Mouse (Mus musculus) urinary bladder, postnatal 4 days (tissue): Measurements from ENCODE around the gene Larp4.
"Not testable (repeated sequence)": the region's sequence is repeated elsewhere in the genome, so short reads cannot be mapped to it uniquely, and the experiment has no call there.

ENCODE experiments used
- DNase-seq, 2 experiments: peaks; one replicate each; pipeline ENCODE4 v3.0.0; 2021 to 2022; ENCODE audit warnings: low spot score in 2 of 2

Larp4 gene

GRCm38 (mm10) chr15:99969765-99970164 is at the start of gene Larp4:
Gene Larp4 (plus strand): TSS chr15:99970065.
- DNase-seq: not testable (repeated sequence)

GRCm38 (mm10) chr15:99931231-99931630 is 38.6 kb upstream of the Larp4 start:
- no peak for DNase-seq

- no peak for DNase-seq
These were observed 35.4 kb upstream of the Larp4 start for GRCm38 (mm10) chr15:99934501-99934900.

GRCm38 (mm10) chr15:99936659-99937058 is 33.2 kb upstream of the Larp4 start:
- no peak for DNase-seq

GRCm38 (mm10) chr15:99937841-99938240 is 32.0 kb upstream of the Larp4 start:
- no peak for DNase-seq

- no peak for DNase-seq
These were observed 29.4 kb upstream of the Larp4 start for GRCm38 (mm10) chr15:99940426-99940825.

- no peak for DNase-seq
These were observed 28.8 kb upstream of the Larp4 start for GRCm38 (mm10) chr15:99940970-99941630.

GRCm38 (mm10) chr15:99955324-99955723 is 14.5 kb upstream of the Larp4 start:
- DNase-seq: no peak

GRCm38 (mm10) chr15:99965103-99965775 is 4.6 kb upstream of the Larp4 start:
- DNase-seq: no peak

GRCm38 (mm10) chr15:99966961-99967360 is 2.9 kb upstream of the Larp4 start, which contains the start of gene Fam186a:
Gene Fam186a (minus strand): TSS chr15:99967061.
- DNase-seq: no peak

- no peak for DNase-seq
These were observed 741 bp downstream of the Larp4 start for GRCm38 (mm10) chr15:99970606-99971005.

GRCm38 (mm10) chr15:99972361-99972988 is 2.6 kb downstream of the Larp4 start:
- DNase-seq: peak; percentile 96

- DNase-seq: peak; percentile 21 to 70
These were observed 3.4 kb downstream of the Larp4 start for GRCm38 (mm10) chr15:99972989-99973911.

- DNase-seq: no peak
These were observed 4.8 kb downstream of the Larp4 start for GRCm38 (mm10) chr15:99974476-99975220.

- DNase-seq: not testable (repeated sequence)
These were observed 6.3 kb downstream of the Larp4 start for GRCm38 (mm10) chr15:99976121-99976520.

GRCm38 (mm10) chr15:99979266-99979665 is 9.4 kb downstream of the Larp4 start:
- DNase-seq: no peak

- DNase-seq: no peak
These were observed 9.8 kb downstream of the Larp4 start for GRCm38 (mm10) chr15:99979715-99980114.

- no peak for DNase-seq
These were observed 23.2 kb downstream of the Larp4 start for GRCm38 (mm10) chr15:99993100-99993499.

- no peak for DNase-seq
These were observed 27.4 kb downstream of the Larp4 start for GRCm38 (mm10) chr15:99997114-99997804.

GRCm38 (mm10) chr15:99999390-99999789 is 29.5 kb downstream of the Larp4 start:
- no peak for DNase-seq
